Comparison of ENCODE assay signal across 22 mouse cellular contexts in the genomic region with DNA sequence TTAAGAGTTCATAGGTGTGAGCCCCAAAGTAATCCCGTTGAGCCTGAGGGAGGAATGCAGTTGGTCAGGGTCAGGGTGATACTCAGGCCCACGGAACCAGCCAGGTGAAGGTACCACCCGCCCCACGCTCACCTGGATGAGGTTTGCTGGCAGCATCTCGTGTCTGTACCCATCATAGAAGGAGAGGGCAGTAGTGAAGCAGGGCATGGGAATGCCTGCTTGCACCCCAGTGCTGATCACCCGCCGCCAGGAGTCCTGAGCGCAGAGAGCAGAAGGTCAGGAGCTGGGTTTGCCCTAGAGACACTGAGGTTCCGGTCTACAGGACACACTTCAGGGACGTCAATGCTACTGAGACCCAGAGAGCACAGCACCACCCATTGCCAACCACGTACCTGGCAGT. TPM values are rescaled to one million over a fixed set of nuclear protein-coding genes. Genes with fewer than 3 reads are reported as not detected.
"Had no signal": no experiment of that assay in that cellular context is flagged by ENCODE, and none has a peak within 500 bp of the region (broad histone marks: within the 10 kb centered on the region; RNA-seq: fewer than 3 reads in every experiment).

No protein-coding gene starts in this region.

- H3K4me2 ChIP-seq: limb, embryonic 13.5 days; midbrain, embryonic 12.5 days; midbrain, embryonic 15.5 days; stomach, embryonic 15.5 days had no signal

- H3K9me3 ChIP-seq: limb, embryonic 10.5 days; limb, embryonic 13.5 days; midbrain, embryonic 15.5 days; stomach, embryonic 15.5 days had no signal

- H3K27ac ChIP-seq: kidney, postnatal 0 days; layer of hippocampus, adult 2 months; limb, embryonic 10.5 days; limb, embryonic 13.5 days; midbrain, embryonic 12.5 days; midbrain, embryonic 15.5 days; stomach, embryonic 15.5 days had no signal

- ATAC-seq: intestine, postnatal 0 days; midbrain, embryonic 15.5 days had no signal

- H3K4me3 ChIP-seq: layer of hippocampus, adult 2 months; limb, embryonic 10.5 days; limb, embryonic 13.5 days; midbrain, embryonic 12.5 days; midbrain, embryonic 15.5 days; stomach, embryonic 15.5 days had no signal

- H3K4me1 ChIP-seq: midbrain, embryonic 12.5 days; midbrain, embryonic 15.5 days had no signal

- DNase-seq: kidney, adult 2 months; kidney, postnatal 25 days; layer of hippocampus, adult 9-11 months; lung, adult 2 months; lung, postnatal 14 days; lung, postnatal 4 days; right cerebral cortex, postnatal 14 days; right cerebral cortex, postnatal 4 days; thymus, postnatal 25 days had no signal

- H3K9ac ChIP-seq: limb, embryonic 13.5 days; midbrain, embryonic 12.5 days; midbrain, embryonic 15.5 days; stomach, embryonic 15.5 days had no signal

- H3K27me3 ChIP-seq: limb, embryonic 13.5 days; midbrain, embryonic 12.5 days; midbrain, embryonic 15.5 days; stomach, embryonic 15.5 days had no signal

RNA-seq across cellular contexts. Expression of gene Cort, which starts 24.2 kb away (rescaled TPM):
- polyA plus RNA-seq: intestine, postnatal 0 days; kidney, adult 2 months; kidney, embryonic 14.5 days; liver, adult 2 months; lung, adult 2 months; lung, embryonic 16.5 days; neural tube, embryonic 11.5 days; thymus, postnatal 0 days had no signal
